Mouse (Mus musculus) limb, embryonic 15.5 days (tissue): ENCODE data around the gene Vmn1r45. TPM values are rescaled to one million over a fixed set of nuclear protein-coding genes. Genes with fewer than 3 reads are reported as not detected.
"Not testable (repeated sequence)": the region's sequence is repeated elsewhere in the genome, so short reads cannot be mapped to it uniquely, and the experiment has no call there.

Source experiments
- ATAC-seq: fragments of 200-750 bp; cut with Nextera tagmentation; 2 replicates; pipeline ENCODE4 v1.8.0; 2017; ENCODE audit warnings: low read depth, moderate TSS enrichment; ENCODE audit not compliant: insufficient number of reproducible peaks, low FRiP score, low TSS enrichment
- H3K27ac ChIP-seq: fragments of 300-500 bp; sonication (generic); 2 replicates; pipeline ENCODE4 v1.5.1; 2015; ENCODE audit warnings: moderate library complexity, mild to moderate bottlenecking, inconsistent platforms
- H3K27me3 ChIP-seq: fragments of 300-500 bp; sonication (generic); 2 replicates; pipeline ENCODE4 v1.6.1; 2015; ENCODE audit warnings: inconsistent platforms
- H3K36me3 ChIP-seq: fragments of 300-500 bp; sonication (generic); 2 replicates; pipeline ENCODE4 v1.6.1; 2015; ENCODE audit warnings: inconsistent platforms
- H3K4me1 ChIP-seq: fragments of 300-500 bp; sonication (generic); 2 replicates; pipeline ENCODE4 v1.6.1; 2015; ENCODE audit warnings: inconsistent platforms
- H3K4me2 ChIP-seq: fragments of 300-500 bp; sonication (generic); 2 replicates; pipeline ENCODE4 v1.6.1; 2015; ENCODE audit warnings: mild to moderate bottlenecking, inconsistent platforms
- H3K4me3 ChIP-seq: fragments of 300-500 bp; sonication (generic); 2 replicates; pipeline ENCODE4 v1.5.1; 2015; ENCODE audit warnings: mild to moderate bottlenecking, inconsistent platforms
- H3K9ac ChIP-seq: fragments of 300-500 bp; sonication (generic); 2 replicates; pipeline ENCODE4 v1.6.1; 2015; ENCODE audit warnings: inconsistent platforms
- H3K9me3 ChIP-seq: fragments of 300-500 bp; sonication (generic); 2 replicates; pipeline ENCODE4 v1.6.1; 2016; ENCODE audit warnings: inconsistent platforms
- WGBS: fragments of 180-500 bp; shearing (Covaris S2); methylation state at CpG from one replicate; pipeline ENCODE4 v1.1.7; 2015; 5-methylcytosine and 5-hydroxymethylcytosine counted together
- polyA plus RNA-seq: library from polyadenylated mRNA; unstranded; fragments of >200 nt; fragmentation: Nextera tagmentation; extraction: Ambion mirVana; gene quantifications from 2 replicates; pipeline ENCODE4 v1.2.1, GENCODE M21; 2015

Vmn1r45 gene
- not detected in 2 replicates for polyA plus RNA-seq

DNA sequence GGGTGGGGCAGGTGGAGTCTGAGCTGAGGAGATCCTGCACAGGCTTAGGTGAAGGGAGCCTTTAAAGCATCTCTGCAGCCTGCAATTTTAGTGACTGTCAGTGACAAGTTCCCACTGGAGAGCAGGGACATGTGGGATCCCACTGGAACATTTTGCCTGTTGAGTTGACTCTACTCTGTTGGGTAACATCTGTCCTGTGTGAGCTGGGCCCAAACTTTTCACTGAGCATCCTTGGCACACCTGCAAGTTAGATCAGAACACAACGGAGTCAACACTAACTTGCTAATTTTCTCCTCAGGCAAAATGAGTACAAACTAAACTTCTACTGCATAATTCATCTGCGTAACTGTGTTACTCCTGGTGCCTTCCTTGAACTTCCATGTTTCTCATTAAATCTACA, at the start of gene Vmn1r45:
Vmn1r45 (minus strand) TSS at position 101 of the 400 bp plus-strand sequence.
- H3K27ac ChIP-seq, H3K9me3 ChIP-seq, H3K4me1 ChIP-seq, H3K36me3 ChIP-seq, ATAC-seq, H3K4me3 ChIP-seq, H3K9ac ChIP-seq, H3K4me2 ChIP-seq, H3K27me3 ChIP-seq: not testable (repeated sequence)
- 83% methylated on average over 2 of the region's 2 CpGs for WGBS

- no peak for ATAC-seq
- Histone ChIP-seq H3K9ac (no peak overlapping the region), H3K36me3 (no peaks in the 10 kb centered on the region), H3K27me3 (no peaks in the 10 kb centered on the region), H3K4me1 (no peaks in the 10 kb centered on the region), H3K9me3 (no peaks in the 10 kb centered on the region), H3K27ac (no peak overlapping the region), H3K4me2 (no peak overlapping the region), H3K4me3 (no peak overlapping the region)
- WGBS = 21% methylated on average over 1 of the region's 1 CpGs
Measured at GRCm38 (mm10) chr6:89985989-89986388, 45.6 kb upstream of the Vmn1r45 start.

DNA sequence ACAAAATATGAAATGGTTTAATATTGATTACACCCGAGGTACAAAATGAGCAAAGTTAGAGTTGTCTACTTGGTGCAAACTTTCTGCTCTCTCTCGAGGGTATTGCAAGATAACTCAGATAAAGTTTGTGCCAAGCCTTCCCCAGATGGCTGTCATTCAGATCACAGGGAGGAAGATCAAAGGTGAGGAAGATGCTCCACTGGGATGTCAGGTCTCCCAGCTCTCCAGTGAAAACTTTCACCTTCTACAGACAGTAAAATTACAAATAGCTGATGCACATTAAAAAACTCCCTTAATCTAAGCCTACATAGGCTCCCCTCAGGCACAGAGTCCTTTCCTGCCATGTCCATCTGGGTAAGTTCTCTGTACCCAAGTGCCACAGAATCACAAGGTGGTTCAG, 28.6 kb upstream of the Vmn1r45 start, which contains the start of gene Vmn1r46:
Vmn1r46 (plus strand) TSS at position 301 of the 400 bp plus-strand sequence.
- Histone ChIP-seq H3K4me1 (no peaks in the 10 kb centered on the region), H3K4me2 (no peak within 1 kb of the TSS), H3K4me3 (no peak within 1 kb of the TSS), H3K27ac (no peak within 1 kb of the TSS), H3K9me3 (peaks cover 4% of the 10 kb centered on the region; the same call in 1 of the 2 replicates), H3K36me3 (no peaks in the 10 kb centered on the region), H3K27me3 (no peaks in the 10 kb centered on the region), H3K9ac (no peak within 1 kb of the TSS)
- ATAC-seq = no peak
- WGBS = 58% methylated on average over 2 of the region's 2 CpGs

DNA sequence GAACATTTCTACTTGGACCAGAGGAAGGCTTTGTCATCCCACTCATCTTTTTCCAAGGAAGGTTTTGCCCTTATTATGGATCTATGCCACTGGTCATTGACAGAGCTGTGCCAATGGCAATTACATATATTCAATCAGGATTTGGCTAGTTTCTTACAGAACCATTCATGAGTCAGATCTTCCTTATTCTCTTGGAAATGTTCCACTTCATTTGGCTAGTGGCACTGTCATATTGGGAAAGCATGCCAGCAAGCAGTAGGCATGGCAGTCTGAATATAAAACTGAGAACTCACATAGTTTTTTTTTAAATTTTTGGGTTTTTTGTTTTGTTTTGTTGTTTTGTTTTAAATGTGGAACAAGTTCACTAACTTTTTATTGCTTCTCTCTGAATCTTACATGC, 25.9 kb upstream of the Vmn1r45 start:
- Histone ChIP-seq H3K27me3 (no peaks in the 10 kb centered on the region), H3K27ac (no peak overlapping the region), H3K36me3 (no peaks in the 10 kb centered on the region), H3K9me3 (no peaks in the 10 kb centered on the region), H3K9ac (no peak overlapping the region), H3K4me3 (no peak overlapping the region), H3K4me2 (no peak overlapping the region), H3K4me1 (no peaks in the 10 kb centered on the region)
- ATAC-seq = no peak

GRCm38 (mm10) chr6:89953556-89953955, 13.2 kb upstream of the Vmn1r45 start:
- Histone ChIP-seq H3K9ac (no peak overlapping the region), H3K27ac (no peak overlapping the region), H3K9me3 (no peaks in the 10 kb centered on the region), H3K36me3 (no peaks in the 10 kb centered on the region), H3K4me1 (no peaks in the 10 kb centered on the region), H3K27me3 (no peaks in the 10 kb centered on the region), H3K4me3 (no peak overlapping the region), H3K4me2 (no peak overlapping the region)
- WGBS = 64% methylated on average over 2 of the region's 2 CpGs
- ATAC-seq = no peak

- no peak for ATAC-seq
- H3K9ac ChIP-seq = no peak overlapping the region
- H3K36me3 ChIP-seq = no peaks in the 10 kb centered on the region
- WGBS = 77% methylated on average over 2 of the region's 2 CpGs
- no peak overlapping the region for H3K27ac ChIP-seq
- H3K4me2 ChIP-seq = no peak overlapping the region
- H3K4me1 ChIP-seq = no peaks in the 10 kb centered on the region
- H3K4me3 ChIP-seq = no peak overlapping the region
- no peaks in the 10 kb centered on the region for H3K9me3 ChIP-seq
- H3K27me3 ChIP-seq = no peaks in the 10 kb centered on the region
Measured at GRCm38 (mm10) chr6:89940926-89941325, 528 bp upstream of the Vmn1r45 start.

DNA sequence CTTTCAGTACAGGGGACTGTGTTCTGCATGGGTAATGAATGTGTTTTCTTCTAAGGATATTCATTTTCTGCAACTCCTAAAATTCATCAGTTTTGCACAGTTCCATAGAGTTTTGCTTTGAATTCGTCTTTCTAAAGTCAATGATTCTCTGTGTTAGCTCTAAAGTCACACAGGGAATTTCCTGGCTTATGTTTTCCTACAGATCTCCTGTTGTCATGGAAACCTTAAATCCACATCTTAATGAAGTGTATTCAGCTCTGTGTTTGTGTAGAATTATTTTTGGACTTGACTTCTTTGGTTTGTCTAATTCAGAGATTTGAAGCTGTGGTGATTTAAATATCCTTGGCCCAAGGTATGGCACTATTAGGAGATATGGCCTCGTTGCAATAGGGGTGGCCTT, 56.6 kb downstream of the Vmn1r45 start:
- Histone ChIP-seq H3K27me3 (no peaks in the 10 kb centered on the region), H3K9ac (no peak overlapping the region), H3K4me3 (no peak overlapping the region), H3K36me3 (no peaks in the 10 kb centered on the region), H3K4me2 (no peak overlapping the region), H3K27ac (no peak overlapping the region), H3K9me3 (no peaks in the 10 kb centered on the region), H3K4me1 (no peaks in the 10 kb centered on the region)
- ATAC-seq = no peak
- WGBS = 62% methylated on average over 2 of the region's 2 CpGs

DNA sequence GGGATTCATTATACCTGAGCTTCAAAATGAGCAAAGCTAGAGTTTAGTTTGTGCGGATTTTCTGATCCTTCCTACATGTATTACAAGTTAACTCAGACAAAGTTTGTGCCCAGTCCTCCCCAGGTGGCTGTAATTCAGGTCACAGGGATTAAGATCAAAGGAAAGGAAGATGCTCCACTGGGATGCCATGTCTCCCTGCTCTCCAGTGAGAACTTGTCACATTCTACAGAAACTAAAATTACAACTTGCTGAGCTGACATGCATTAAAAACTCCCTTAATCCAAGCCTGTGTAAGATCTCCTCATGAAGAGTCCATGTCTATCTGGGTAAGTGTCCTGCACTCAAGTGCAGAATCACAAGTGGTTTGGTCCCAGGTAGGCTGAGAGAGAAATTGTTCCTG, 57.0 kb downstream of the Vmn1r45 start, which contains the start of gene Vmn1r44:
Vmn1r44 (plus strand) TSS at position 301 of the 400 bp plus-strand sequence.
- no peaks in the 10 kb centered on the region for H3K27me3 ChIP-seq
- H3K4me2 ChIP-seq = no peak within 1 kb of the TSS
- H3K9me3 ChIP-seq = no peaks in the 10 kb centered on the region
- H3K27ac ChIP-seq = no peak within 1 kb of the TSS
- H3K4me3 ChIP-seq = no peak within 1 kb of the TSS
- WGBS = 87% methylated on average over 1 of the region's 1 CpGs
- no peaks in the 10 kb centered on the region for H3K36me3 ChIP-seq
- no peak within 1 kb of the TSS for H3K9ac ChIP-seq
- H3K4me1 ChIP-seq = no peaks in the 10 kb centered on the region
- ATAC-seq = no peak

Other genes starting within 250 kb of the Vmn1r45 start
- gene Vmn1r40, start 233.1 kb downstream of the Vmn1r45 start, polyA plus RNA-seq = not detected in 2 replicates
- gene Vmn1r41, start 199.8 kb downstream of the Vmn1r45 start, polyA plus RNA-seq = not detected in 2 replicates
- gene Vmn1r42, start 64.2 kb downstream of the Vmn1r45 start, polyA plus RNA-seq = not detected in 2 replicates
- gene Vmn1r43, start 64.2 kb downstream of the Vmn1r45 start, polyA plus RNA-seq = 0.04 TPM in 2 replicates
- gene Vmn1r44, start 56.9 kb downstream of the Vmn1r45 start, polyA plus RNA-seq = 0.11 TPM in 1 of 2 replicates, not detected in the other
- gene Vmn1r46, start 28.7 kb upstream of the Vmn1r45 start, polyA plus RNA-seq = not detected in 2 replicates
- gene Vmn1r47, start 75.5 kb upstream of the Vmn1r45 start, polyA plus RNA-seq = not detected in 2 replicates
- not detected in 2 replicates for gene Vmn1r48, start 96.2 kb upstream of the Vmn1r45 start, polyA plus RNA-seq
- not detected in 2 replicates for gene Vmn1r49, start 137.9 kb upstream of the Vmn1r45 start, polyA plus RNA-seq
- gene Vmn1r50, start 160.8 kb upstream of the Vmn1r45 start, polyA plus RNA-seq = not detected in 2 replicates
- not detected in 2 replicates for gene Vmn1r51, start 182.0 kb upstream of the Vmn1r45 start, polyA plus RNA-seq
- not detected in 2 replicates for gene Vmn1r52, start 234.2 kb upstream of the Vmn1r45 start, polyA plus RNA-seq